Mouse (Mus musculus): ENCODE measurements around the gene Rapgef2.

DNA sequence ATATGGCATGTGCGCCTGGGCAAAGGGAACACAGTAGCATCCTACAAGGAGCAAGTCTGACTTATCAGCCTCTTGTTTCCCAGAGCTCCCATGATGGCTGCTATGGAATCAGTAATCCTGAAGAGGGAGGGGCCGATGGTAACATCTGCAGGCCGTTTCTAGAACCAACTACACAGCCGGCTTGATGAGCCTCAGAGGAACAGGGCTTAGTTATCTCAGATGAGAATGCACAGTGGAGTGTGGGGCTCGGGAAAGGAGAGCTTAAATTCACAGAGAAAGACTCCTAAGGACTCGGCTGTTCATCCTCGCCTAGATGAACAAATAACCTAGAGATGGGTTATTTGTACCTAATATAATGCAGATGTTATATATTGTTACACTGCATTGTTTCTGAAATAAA is 164.9 kb downstream of the Rapgef2 start:
- TF ChIP-seq CTCF (IDR thresholded peaks at IDR 0.05; ENCODE audit: low read depth, low read length) (no peak), POLR2A (IDR thresholded peaks at IDR 0.05; ENCODE audit: insufficient read depth, low read length) (no peak)

Measured in ES-Bruce4 (cell line).